Mouse (Mus musculus): ENCODE results near the gene Tmem116.

DNA sequence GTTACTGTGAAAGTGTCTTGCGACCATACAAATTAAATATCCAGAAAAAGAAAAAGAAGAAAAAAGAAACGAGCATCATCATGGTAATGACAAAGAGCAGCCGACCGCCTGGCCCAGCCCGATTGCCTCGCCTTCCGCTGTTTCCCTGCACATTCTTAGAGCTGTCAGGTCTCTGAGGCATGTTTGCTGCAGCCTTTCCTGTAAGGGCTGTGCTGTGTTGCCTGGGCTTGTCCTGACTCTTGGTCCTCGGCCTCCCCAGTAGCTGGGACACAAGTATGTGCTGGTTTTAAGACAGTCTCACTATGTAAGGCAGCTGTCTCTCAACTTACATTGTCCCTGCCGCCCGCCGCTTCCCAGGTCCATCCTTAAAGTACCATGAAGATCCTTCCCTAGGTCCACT lies 12.9 kb upstream of the Tmem116 start:
- TF ChIP-seq MAFK (IDR thresholded peaks at IDR 0.05; ENCODE audit: insufficient read depth, low read depth, low read length): no peak
- no peak for TF ChIP-seq CHD2 (IDR thresholded peaks at IDR 0.05; ENCODE audit: low read depth, low read length)
- TF ChIP-seq ZNF384 (IDR thresholded peaks at IDR 0.05; ENCODE audit: low read depth, low read length): no peak
- TF ChIP-seq ZC3H11A (IDR thresholded peaks at IDR 0.05; ENCODE audit: borderline replicate concordance, low read depth, low read length): no peak

All from ES-E14 (cell line).